Mouse (Mus musculus) limb, embryonic 10.5 days (tissue): ENCODE results near the gene Rxfp2. TPM values are rescaled to one million over a fixed set of nuclear protein-coding genes. Genes with fewer than 3 reads are reported as not detected.
A peak's percentile ranks its signal among the peaks of the same experiment; 100 is the strongest.

Experiments used
- DNase-seq: peaks from one replicate; pipeline ENCODE4 v3.0.0-alpha.2; 2017; ENCODE audit warnings: low spot score
- H3K27ac ChIP-seq: fragments of 300-500 bp; sonication (generic); 2 replicates; pipeline ENCODE4 v1.5.1; 2016; ENCODE audit warnings: mild to moderate bottlenecking
- H3K27me3 ChIP-seq: fragments of 300-500 bp; sonication (generic); 2 replicates; pipeline ENCODE4 v1.6.1; 2016; ENCODE audit warnings: low read depth, mild to moderate bottlenecking; ENCODE audit not compliant: poor library complexity, severe bottlenecking
- H3K36me3 ChIP-seq: fragments of 300-500 bp; sonication (generic); 2 replicates; pipeline ENCODE4 v1.6.1; 2016; ENCODE audit warnings: mild to moderate bottlenecking, moderate library complexity
- H3K4me1 ChIP-seq: fragments of 300-500 bp; sonication (generic); 2 replicates; pipeline ENCODE4 v1.6.1; 2016
- H3K4me3 ChIP-seq: fragments of 300-500 bp; sonication (generic); 2 replicates; pipeline ENCODE4 v1.5.1; 2016; ENCODE audit warnings: mild to moderate bottlenecking, moderate library complexity
- H3K9me3 ChIP-seq: fragments of 300-500 bp; sonication (generic); replicated peaks from 2 replicates; pipeline ENCODE4 v1.6.1; 2016; ENCODE audit warnings: mild to moderate bottlenecking
- WGBS: fragments of 180-500 bp; shearing (Covaris S2); methylation state at CpG from one replicate; pipeline ENCODE4 v1.1.7; 2016; 5-methylcytosine and 5-hydroxymethylcytosine counted together
- polyA plus RNA-seq: library from polyadenylated mRNA; unstranded; fragments of >200 nt; fragmentation: Nextera tagmentation; extraction: Ambion mirVana; gene quantifications from 2 replicates; pipeline ENCODE4 v1.2.1, GENCODE M21; 2016

Gene Rxfp2
- polyA plus RNA-seq, 1 experiment from 2014 or later: 2.1 TPM

DNA sequence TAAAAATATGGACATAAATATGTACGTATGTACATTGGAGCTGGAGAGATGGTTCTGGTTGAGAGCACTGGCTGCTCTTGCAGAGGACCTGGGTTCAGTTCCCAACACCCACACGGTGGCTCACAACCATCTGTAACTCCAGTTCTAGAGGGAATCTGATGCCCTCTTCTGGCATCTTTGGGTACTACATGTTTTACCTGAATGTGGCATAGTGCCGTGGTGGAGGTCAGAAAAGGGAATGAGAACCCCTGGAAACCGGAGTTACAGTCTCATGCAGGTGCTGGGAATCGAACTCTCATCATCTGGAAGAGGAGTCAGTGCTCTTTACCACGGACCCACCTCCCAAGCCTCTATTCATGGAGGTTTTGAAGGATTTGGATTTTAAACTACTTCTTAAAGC, 5.0 kb downstream of the Rxfp2 start:
- no peaks in the 10 kb centered on the region for H3K36me3 ChIP-seq
- 93% methylated on average over 6 of the region's 6 CpGs for WGBS
- H3K9me3 ChIP-seq: no peaks in the 10 kb centered on the region
- H3K27ac ChIP-seq: no peak overlapping the region
- no peak for DNase-seq
- no peak overlapping the region for H3K4me3 ChIP-seq
- H3K4me1 ChIP-seq: peaks cover 28% of the 10 kb centered on the region
- H3K27me3 ChIP-seq: no peaks in the 10 kb centered on the region

DNA sequence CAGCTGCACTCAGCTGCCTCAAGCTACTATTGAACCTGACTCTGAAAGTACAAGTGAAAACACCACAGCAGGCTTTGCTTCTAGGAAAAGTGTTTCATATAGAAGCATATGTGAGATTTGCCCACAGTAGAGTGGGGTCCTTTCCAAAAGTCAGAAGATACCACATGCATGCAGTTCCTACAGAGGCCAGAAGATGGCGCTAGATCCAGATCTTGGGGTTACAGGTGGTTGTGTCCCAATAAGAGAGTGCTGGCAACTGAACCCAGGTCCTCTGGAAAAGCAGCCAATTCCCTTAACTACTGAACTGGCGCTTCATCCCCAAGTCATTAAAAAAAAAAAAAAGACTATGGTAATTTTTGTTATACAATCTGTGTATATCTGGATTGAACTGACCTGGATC, 5.7 kb downstream of the Rxfp2 start:
- no peaks in the 10 kb centered on the region for H3K9me3 ChIP-seq
- H3K4me1 ChIP-seq: peaks cover 23% of the 10 kb centered on the region
- no peaks in the 10 kb centered on the region for H3K27me3 ChIP-seq
- H3K27ac ChIP-seq: no peak overlapping the region
- no peak for DNase-seq
- H3K4me3 ChIP-seq: no peak overlapping the region
- 80% methylated on average over 2 of the region's 2 CpGs for WGBS
- H3K36me3 ChIP-seq: no peaks in the 10 kb centered on the region

DNA sequence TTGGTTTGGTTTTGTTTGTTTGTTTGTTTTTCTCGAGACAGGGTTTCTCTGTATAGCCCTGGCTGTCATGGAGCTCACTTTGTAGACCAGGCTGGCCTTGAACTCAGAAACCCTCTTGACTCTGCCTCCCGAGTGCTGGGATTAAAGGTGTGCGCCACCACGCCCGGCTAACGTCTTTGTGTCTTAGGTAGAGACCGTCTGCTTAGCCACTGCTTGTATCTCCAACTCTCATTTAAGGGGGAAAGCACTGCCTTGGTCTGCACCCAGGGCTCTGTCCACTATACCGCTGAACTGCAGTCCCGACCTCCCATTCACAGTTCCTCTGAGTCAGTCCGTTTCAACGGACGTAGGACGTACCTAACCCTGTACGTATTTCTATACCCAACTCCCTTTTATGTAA, 6.4 kb downstream of the Rxfp2 start:
- H3K4me1 ChIP-seq: peaks cover 20% of the 10 kb centered on the region
- DNase-seq: no peak
- H3K27ac ChIP-seq: no peak overlapping the region
- WGBS: 94% methylated on average over 14 of the region's 14 CpGs
- no peaks in the 10 kb centered on the region for H3K36me3 ChIP-seq
- H3K27me3 ChIP-seq: no peaks in the 10 kb centered on the region
- no peak overlapping the region for H3K4me3 ChIP-seq
- H3K9me3 ChIP-seq: no peaks in the 10 kb centered on the region

DNA sequence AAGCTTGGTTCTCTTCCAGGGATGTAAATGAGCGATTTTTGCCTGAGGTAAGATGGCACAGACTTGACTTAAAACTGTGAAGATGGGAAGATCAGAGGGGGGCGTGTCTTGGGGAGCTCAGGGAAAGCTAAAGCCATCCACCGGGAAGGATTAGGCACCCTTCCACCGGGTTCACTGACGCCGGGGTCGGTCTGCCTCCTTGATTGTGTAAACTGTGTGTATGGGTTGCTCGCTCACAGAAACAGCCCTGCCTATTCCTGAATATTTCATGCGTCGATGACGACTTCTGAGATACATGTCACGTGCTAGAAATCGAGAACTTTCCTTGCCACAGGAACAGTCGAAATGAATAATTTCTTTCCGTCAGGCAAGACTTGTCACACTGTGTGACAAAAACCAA, 6.9 kb downstream of the Rxfp2 start:
- H3K4me1 ChIP-seq: peaks cover 16% of the 10 kb centered on the region; the same call in 1 of the 2 replicates
- H3K27ac ChIP-seq: no peak overlapping the region
- H3K4me3 ChIP-seq: no peak overlapping the region
- no peak for DNase-seq
- no peaks in the 10 kb centered on the region for H3K36me3 ChIP-seq
- no peaks in the 10 kb centered on the region for H3K9me3 ChIP-seq
- H3K27me3 ChIP-seq: no peaks in the 10 kb centered on the region
- 94% methylated on average over 15 of the region's 15 CpGs for WGBS

DNA sequence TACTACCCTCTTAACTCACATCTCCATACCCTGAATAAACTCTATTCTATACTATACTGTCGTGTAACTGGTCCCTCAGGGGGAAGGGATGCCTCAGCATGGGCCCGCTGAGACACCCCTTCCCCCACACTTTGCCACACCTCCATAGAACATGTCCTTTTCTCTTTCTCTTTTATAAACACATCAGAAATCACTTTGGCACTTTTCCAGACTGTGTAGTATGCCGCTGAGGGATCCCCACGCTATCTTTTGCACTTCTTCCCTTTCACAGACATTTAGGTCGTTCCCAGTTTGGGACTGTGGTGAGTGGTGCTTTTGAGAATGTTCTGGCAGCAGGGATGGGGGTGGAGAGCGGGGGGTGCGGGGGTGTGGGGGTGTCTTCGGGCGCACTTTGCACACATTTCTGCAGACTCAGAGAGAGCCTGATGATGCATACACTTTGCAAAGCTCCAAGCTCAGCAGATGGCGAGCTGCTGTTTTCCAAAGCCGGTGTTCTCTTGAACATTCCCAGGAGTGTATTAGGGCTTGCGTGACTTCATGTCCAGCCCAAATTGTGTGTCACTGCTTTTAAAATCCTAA, 8.1 kb downstream of the Rxfp2 start:
- 90% methylated on average over 12 of the region's 12 CpGs for WGBS
- Histone ChIP-seq H3K27me3 (no peaks in the 10 kb centered on the region), H3K4me3 (no peak overlapping the region), H3K9me3 (no peaks in the 10 kb centered on the region), H3K27ac (no peak overlapping the region), H3K36me3 (no peaks in the 10 kb centered on the region), H3K4me1 (0 out of 2 replicates have a peak, but pooled peaks cover 8% of the 10 kb centered on the region)
- no peak for DNase-seq

DNA sequence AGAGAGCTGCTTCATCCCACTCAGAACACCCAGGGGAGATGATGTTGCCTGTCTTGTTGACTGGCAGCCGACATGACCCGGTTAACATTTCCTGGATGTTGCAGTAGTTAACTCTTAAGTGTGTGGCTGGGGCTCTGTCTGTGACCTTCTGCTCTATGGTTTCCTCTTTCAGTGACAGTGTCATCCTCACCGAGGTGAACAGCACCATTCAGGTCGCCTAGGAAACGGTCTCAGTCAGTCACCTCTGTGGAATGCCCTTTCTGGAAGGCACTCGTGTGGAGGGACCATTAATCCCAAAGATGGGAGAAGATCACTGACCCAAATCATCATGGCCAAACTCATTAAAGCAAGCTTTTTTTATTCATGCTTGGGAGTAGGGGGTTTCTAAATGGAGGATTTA, 12.7 kb downstream of the Rxfp2 start:
- Histone ChIP-seq H3K27ac (no peak overlapping the region), H3K36me3 (no peaks in the 10 kb centered on the region), H3K4me3 (no peak overlapping the region), H3K9me3 (no peaks in the 10 kb centered on the region), H3K4me1 (peaks cover 18% of the 10 kb centered on the region; the same call in 1 of the 2 replicates), H3K27me3 (no peaks in the 10 kb centered on the region)
- DNase-seq: no peak
- 51% methylated on average over 6 of the region's 6 CpGs for WGBS

DNA sequence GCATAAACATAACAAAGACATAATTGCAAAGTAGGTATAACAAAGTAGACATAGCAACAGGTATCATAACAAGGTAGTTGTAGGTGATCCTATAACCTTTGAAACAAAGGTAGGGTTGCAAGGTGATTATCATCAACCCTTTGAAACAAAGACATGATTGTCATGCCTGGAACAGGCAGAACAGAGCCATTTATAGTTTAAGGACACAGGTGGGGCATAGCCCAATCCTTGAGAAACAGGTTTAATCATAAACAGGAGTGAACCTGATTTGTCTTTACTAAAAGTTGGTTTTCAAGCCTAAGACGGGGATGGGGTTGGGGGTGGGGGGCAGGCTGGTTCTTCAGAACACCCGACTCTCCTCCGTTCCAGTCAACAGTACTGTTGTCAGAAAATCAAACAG, 13.2 kb downstream of the Rxfp2 start:
- peaks cover 21% of the 10 kb centered on the region; the same call in 1 of the 2 replicates for H3K4me1 ChIP-seq
- H3K27ac ChIP-seq: no peak overlapping the region
- H3K9me3 ChIP-seq: no peaks in the 10 kb centered on the region
- H3K27me3 ChIP-seq: no peaks in the 10 kb centered on the region
- no peaks in the 10 kb centered on the region for H3K36me3 ChIP-seq
- H3K4me3 ChIP-seq: no peak overlapping the region
- WGBS: 87% methylated on average over 3 of the region's 3 CpGs
- DNase-seq: no peak

DNA sequence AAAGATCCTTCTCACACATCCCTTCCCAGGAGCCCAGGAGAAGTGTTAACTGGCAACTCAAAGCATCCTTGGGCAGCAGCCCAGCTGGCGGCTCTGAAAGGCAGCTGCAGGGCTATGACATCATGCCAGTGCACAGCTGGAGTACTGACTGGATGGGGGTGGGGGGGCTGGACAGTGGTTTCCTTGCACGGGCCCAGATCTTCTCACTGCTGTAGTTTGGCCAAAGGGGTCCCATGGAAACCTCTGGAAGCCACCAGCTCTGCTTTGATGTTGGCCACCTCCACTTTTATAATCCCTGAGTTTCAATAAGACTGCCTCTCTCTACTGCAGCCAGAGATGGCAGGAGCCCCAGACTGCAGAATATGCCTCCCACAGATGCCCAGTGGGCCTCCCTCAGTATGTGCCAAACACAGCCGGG, 13.6 kb downstream of the Rxfp2 start:
- Histone ChIP-seq H3K27ac (no peak overlapping the region), H3K36me3 (no peaks in the 10 kb centered on the region), H3K4me1 (peaks cover 21% of the 10 kb centered on the region; the same call in 1 of the 2 replicates), H3K27me3 (no peaks in the 10 kb centered on the region), H3K4me3 (no peak overlapping the region), H3K9me3 (no peaks in the 10 kb centered on the region)
- WGBS: 67% methylated on average over 3 of the region's 3 CpGs
- DNase-seq: no peak

DNA sequence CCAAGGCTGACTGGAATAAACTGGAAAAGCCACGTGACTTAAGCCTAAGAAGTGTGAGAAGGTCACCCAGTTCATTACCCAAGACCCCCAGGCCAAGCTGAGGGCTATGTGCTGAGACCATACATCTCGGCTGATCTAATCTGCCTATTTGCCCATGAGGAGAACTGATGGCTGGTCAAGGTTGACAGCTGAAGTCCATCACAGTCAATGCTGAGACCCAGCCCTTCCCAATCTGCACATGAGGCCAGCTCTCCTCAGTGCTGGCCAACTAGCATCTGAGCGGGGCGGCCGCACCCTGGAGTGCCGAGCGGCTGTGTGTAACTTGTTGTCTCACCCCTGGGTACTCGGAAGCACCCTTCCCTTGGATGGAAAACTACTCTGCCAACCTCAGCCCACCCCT, 17.8 kb downstream of the Rxfp2 start:
- DNase-seq: no peak
- WGBS: 82% methylated on average over 8 of the region's 8 CpGs
- Histone ChIP-seq H3K9me3 (no peaks in the 10 kb centered on the region), H3K27ac (no peak overlapping the region), H3K27me3 (no peaks in the 10 kb centered on the region), H3K36me3 (no peaks in the 10 kb centered on the region), H3K4me1 (peaks cover 19% of the 10 kb centered on the region), H3K4me3 (no peak overlapping the region)

DNA sequence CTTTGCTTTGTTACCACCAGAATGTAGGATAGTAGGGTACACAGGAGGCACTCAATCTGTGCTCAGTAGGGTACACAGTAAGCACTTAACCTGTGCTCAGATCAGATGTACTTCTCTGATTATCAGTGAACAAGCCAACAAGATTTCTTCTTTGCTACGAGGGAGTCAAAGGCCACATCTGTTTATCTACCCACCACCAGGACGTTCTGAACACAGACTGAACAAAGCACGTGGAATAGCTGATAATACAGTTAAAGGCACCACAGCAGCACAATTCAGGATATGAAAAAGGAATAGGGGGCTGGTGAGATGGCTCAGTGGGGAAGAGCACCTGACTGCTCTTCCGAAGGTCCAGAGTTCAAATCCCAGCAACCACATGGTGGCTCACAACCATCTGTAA, 18.4 kb downstream of the Rxfp2 start:
- H3K27me3 ChIP-seq: no peaks in the 10 kb centered on the region
- no peak for DNase-seq
- no peaks in the 10 kb centered on the region for H3K36me3 ChIP-seq
- H3K4me1 ChIP-seq: peaks cover 15% of the 10 kb centered on the region
- no peak overlapping the region for H3K4me3 ChIP-seq
- no peaks in the 10 kb centered on the region for H3K9me3 ChIP-seq
- H3K27ac ChIP-seq: no peak overlapping the region
- 70% methylated on average over 4 of the region's 4 CpGs for WGBS

DNA sequence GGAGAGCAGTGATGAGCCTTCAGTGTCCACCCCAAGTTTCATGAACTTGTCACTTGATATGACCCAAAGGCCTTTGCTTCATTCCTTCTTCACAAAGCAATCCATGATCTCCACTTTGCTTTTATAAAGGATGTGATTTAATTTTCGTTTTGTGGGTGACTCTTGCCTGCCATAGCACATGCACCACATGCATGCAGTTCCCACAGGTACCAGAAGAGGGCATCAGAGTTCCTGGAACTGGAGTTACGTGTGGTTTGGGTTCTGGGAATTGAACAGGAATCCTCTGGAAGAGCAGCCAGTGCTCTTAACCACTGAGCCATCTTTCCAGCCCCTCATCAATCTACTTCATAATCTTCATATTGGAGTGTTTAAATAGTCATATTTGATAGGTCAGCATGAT, 26.1 kb downstream of the Rxfp2 start:
- Histone ChIP-seq H3K4me3 (no peak overlapping the region), H3K9me3 (no peaks in the 10 kb centered on the region), H3K27me3 (no peaks in the 10 kb centered on the region), H3K27ac (no peak overlapping the region), H3K36me3 (no peaks in the 10 kb centered on the region), H3K4me1 (peaks cover 12% of the 10 kb centered on the region)
- DNase-seq: no peak
- WGBS: 67% methylated on average over 2 of the region's 2 CpGs

DNA sequence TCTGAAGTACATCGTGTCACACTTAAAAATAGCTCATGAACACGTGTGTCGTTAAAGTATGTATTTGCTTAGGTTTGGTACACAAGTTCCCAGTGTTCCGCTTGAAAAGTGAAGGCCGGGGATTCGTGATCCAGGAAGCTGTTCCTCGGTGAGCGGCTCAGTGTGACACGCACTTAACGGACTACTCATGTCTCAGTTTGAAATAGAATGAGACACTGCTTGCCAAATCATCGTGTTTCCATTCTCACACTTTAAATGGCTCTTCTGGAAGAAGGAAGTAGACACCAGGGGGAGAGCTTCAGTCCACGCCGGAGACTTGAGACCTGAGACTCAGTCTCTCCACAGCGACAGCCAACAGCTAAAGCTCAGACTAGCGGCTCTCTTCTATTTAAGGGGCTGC, 28.0 kb downstream of the Rxfp2 start:
- Histone ChIP-seq H3K4me3 (no peak overlapping the region), H3K9me3 (no peaks in the 10 kb centered on the region), H3K27me3 (no peaks in the 10 kb centered on the region), H3K4me1 (peaks cover 12% of the 10 kb centered on the region), H3K36me3 (no peaks in the 10 kb centered on the region), H3K27ac (no peak overlapping the region)
- 83% methylated on average over 15 of the region's 15 CpGs for WGBS
- DNase-seq: no peak

DNA sequence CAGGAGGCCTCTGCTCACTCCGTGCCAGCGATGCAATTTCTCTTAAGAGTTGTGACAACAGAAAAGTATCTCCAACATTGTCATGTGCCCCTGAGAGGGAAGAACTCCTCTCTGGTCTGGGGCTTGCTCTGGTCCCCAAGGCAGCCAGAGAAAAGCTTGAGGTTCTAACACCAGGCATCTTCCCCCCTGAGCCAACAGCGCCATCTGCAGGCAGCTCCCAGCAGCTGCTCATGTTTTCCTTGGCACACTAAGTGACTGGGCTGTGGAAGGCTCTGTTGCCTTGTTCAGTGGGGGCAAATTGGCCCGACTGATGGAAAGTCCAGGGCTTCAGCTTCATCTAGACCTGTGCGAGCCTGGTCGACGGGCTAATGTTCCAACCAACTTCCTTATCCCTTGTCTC, 31.5 kb downstream of the Rxfp2 start:
- Histone ChIP-seq H3K36me3 (no peaks in the 10 kb centered on the region), H3K4me3 (no peak overlapping the region), H3K27me3 (no peaks in the 10 kb centered on the region), H3K9me3 (no peaks in the 10 kb centered on the region), H3K4me1 (peaks cover 12% of the 10 kb centered on the region), H3K27ac (no peak overlapping the region)
- DNase-seq: peak; percentile 55
- 49% methylated on average over 7 of the region's 7 CpGs for WGBS

DNA sequence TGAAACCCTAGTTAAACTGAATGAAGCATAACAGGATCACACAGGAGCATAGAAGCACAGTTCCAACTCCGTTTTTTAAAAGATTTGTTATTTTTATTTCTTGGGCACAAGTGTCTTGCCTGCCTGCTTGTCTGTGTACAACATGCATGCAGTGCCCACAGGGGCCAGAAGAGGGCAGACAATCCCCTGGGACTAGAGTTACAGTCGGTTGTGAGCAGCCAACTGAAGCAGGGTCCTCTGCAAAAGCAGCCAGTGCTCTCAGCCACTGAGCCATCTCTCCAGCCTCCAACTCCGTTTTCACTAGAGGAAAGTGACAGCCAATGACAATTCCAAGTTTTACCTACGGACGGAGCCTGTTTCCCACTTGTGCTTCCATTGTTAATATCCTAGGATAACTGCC, 33.4 kb downstream of the Rxfp2 start:
- H3K36me3 ChIP-seq: no peaks in the 10 kb centered on the region
- no peak overlapping the region for H3K4me3 ChIP-seq
- WGBS: 59% methylated on average over 5 of the region's 5 CpGs
- peak; percentile 64 for DNase-seq
- H3K27me3 ChIP-seq: no peaks in the 10 kb centered on the region
- H3K27ac ChIP-seq: no peak overlapping the region
- H3K4me1 ChIP-seq: peaks cover 4% of the 10 kb centered on the region
- H3K9me3 ChIP-seq: no peaks in the 10 kb centered on the region
